Mouse (Mus musculus) megakaryocyte, embryonic 14.5 days (primary cell): ENCODE measurements around the gene Rxrb.

Experiments
- FLI1 ChIP-seq: IDR thresholded peaks from 2 replicates; pipeline ENCODE4 v1.6.1; 2012; ENCODE audit warnings: low read length, inconsistent platforms, mixed read lengths
- GATA1 ChIP-seq: IDR thresholded peaks from 3 replicates; pipeline ENCODE4 v1.6.1; 2012; ENCODE audit warnings: mixed read lengths, low read length, inconsistent platforms, borderline replicate concordance

GRCm38 (mm10) chr17:34031465-34032173, at the start of gene Rxrb, which contains the start of gene Slc39a7:
- TF ChIP-seq GATA1: no peak
- no peak for TF ChIP-seq FLI1
